Mouse (Mus musculus): Measurements from ENCODE around the gene Psmd9. TPM values are rescaled to one million over a fixed set of nuclear protein-coding genes. Genes with fewer than 3 reads are reported as not detected.

The Psmd9 gene
- polyA plus RNA-seq, 1 experiment from 2014 or later, result 76.0 TPM

DNA sequence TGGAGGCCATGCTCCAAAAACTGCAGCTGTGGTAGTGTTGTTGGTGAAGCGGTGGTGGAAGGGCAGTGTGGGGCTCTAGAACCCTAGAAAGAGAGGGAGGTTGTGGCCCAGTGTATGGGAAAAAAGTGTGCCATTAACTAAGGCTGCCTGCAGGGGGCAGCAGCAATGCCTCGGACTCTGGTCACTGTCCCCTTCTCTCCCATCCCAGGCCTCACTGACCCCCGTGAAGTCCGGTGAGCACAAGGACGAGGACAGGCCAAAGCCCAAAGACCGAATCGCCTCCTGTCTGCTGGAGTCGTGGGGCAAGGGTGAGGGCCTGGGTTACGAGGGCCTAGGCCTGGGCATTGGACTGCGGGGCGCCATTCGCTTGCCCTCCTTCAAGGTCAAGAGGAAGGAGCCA, 12.4 kb upstream of the Psmd9 start:
- H3K4me3 ChIP-seq (replicated peaks), result no peak overlapping the region
- peak; percentile 16; the same call in 1 of the 2 replicates for ATAC-seq (ENCODE audit: low read depth)
- DNase-seq, result no peak
- H3K27me3 ChIP-seq, result no peaks in the 10 kb centered on the region
- H3K4me1 ChIP-seq (replicated peaks), result peaks cover 11% of the 10 kb centered on the region
- no peak overlapping the region for H3K27ac ChIP-seq
- no peak overlapping the region for H3K4me2 ChIP-seq
- H3K36me3 ChIP-seq, result peaks cover 93% of the 10 kb centered on the region
- 85% methylated on average over 12 of the region's 12 CpGs for WGBS (ENCODE audit: insufficient replicate concordance)
- no peak overlapping the region for H3K9ac ChIP-seq
- no peaks in the 10 kb centered on the region for H3K9me3 ChIP-seq (replicated peaks)

GRCm38 (mm10) chr5:123157972-123158371, 11.2 kb upstream of the Psmd9 start:
- peaks cover 93% of the 10 kb centered on the region for H3K36me3 ChIP-seq
- H3K27ac ChIP-seq, result no peak overlapping the region
- DNase-seq (no peak), ATAC-seq (ENCODE audit: low read depth) (no peak)
- 84% methylated on average over 4 of the region's 4 CpGs for WGBS (ENCODE audit: insufficient replicate concordance)
- H3K4me2 ChIP-seq, result no peak overlapping the region
- no peaks in the 10 kb centered on the region for H3K27me3 ChIP-seq
- H3K9me3 ChIP-seq (replicated peaks), result no peaks in the 10 kb centered on the region
- no peak overlapping the region for H3K4me3 ChIP-seq (replicated peaks)
- H3K4me1 ChIP-seq (replicated peaks), result peaks cover 2% of the 10 kb centered on the region; the same call in 1 of the 2 replicates
- no peak overlapping the region for H3K9ac ChIP-seq

DNA sequence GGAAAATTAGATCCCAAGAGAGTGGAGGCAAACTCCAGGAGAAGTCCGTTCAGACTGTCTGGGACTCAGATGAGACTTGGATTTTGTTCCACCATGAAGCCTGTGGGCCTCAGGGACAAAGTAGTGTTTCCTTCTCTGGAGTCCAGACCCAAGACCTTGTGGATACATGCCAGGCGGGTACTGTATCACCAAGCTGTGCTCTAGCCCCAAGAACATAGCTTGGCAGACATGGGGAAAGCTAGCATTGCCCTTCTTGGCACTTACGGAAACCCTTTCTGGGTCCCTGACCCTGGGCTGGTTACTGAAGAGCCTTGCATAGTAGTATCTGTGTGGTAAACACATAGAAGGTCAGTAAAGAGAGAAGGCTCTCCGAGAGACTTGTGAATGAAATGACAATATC, 9.8 kb upstream of the Psmd9 start:
- Histone ChIP-seq H3K27ac (no peak overlapping the region), H3K27me3 (no peaks in the 10 kb centered on the region), H3K9me3 (replicated peaks) (no peaks in the 10 kb centered on the region), H3K4me3 (replicated peaks) (no peak overlapping the region), H3K9ac (no peak overlapping the region), H3K4me2 (no peak overlapping the region), H3K4me1 (replicated peaks) (no peaks in the 10 kb centered on the region), H3K36me3 (peaks cover 93% of the 10 kb centered on the region)
- no peak for ATAC-seq (ENCODE audit: low read depth)
- DNase-seq, result no peak
- 85% methylated on average over 4 of the region's 4 CpGs for WGBS (ENCODE audit: insufficient replicate concordance)

DNA sequence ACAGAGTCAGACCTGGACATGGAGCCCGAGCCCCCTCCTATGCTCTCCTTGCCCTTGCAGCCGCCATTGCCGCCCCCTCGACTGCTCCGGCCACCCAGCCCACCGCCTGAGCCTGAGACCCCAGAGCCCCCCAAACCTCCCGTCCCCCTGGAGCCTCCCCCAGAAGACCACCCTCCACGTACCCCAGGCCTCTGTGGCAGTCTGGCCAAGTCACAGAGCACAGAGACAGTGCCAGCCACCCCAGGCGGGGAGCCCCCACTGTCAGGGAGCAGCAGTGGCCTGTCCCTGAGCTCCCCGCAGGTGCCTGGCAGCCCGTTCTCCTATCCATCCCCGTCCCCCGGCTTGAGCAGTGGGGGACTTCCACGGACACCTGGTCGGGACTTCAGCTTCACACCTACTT, 9.3 kb upstream of the Psmd9 start:
- WGBS (ENCODE audit: insufficient replicate concordance), result 92% methylated on average over 15 of the region's 15 CpGs
- Histone ChIP-seq H3K4me1 (replicated peaks) (no peaks in the 10 kb centered on the region), H3K4me3 (replicated peaks) (no peak overlapping the region), H3K9me3 (replicated peaks) (no peaks in the 10 kb centered on the region), H3K27me3 (no peaks in the 10 kb centered on the region), H3K36me3 (peaks cover 92% of the 10 kb centered on the region), H3K4me2 (no peak overlapping the region), H3K9ac (no peak overlapping the region), H3K27ac (no peak overlapping the region)
- DNase-seq (no peak), ATAC-seq (ENCODE audit: low read depth) (no peak)

- no peaks in the 10 kb centered on the region for H3K4me1 ChIP-seq (replicated peaks)
- ATAC-seq (ENCODE audit: low read depth) (no peak), DNase-seq (no peak)
- H3K9ac ChIP-seq, result no peak overlapping the region
- no peaks in the 10 kb centered on the region for H3K27me3 ChIP-seq
- no peak overlapping the region for H3K27ac ChIP-seq
- H3K9me3 ChIP-seq (replicated peaks), result no peaks in the 10 kb centered on the region
- peaks cover 87% of the 10 kb centered on the region for H3K36me3 ChIP-seq
- H3K4me2 ChIP-seq, result no peak overlapping the region
- 91% methylated on average over 15 of the region's 15 CpGs for WGBS (ENCODE audit: insufficient replicate concordance)
- no peak overlapping the region for H3K4me3 ChIP-seq (replicated peaks)
These were observed 8.9 kb upstream of the Psmd9 start for GRCm38 (mm10) chr5:123160341-123160740.

DNA sequence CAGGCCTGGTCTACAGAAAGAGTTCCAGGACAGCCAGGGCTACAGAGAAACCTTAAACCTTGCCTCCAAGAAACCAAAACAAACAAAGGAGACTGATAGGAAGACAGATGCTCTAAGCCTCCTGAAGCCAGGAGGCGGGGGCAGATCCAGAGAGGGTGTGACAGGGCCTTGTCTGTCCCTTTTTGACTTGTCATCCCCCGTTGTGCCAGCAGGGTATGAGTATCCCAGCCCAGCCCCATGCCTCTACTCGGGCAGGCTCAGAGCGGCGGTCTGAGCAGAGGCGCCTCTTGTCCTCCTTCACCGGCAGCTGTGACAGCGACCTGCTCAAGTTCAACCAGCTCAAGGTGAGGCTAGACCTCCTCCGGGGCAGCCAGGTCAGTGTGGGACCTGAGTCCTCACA, 6.3 kb upstream of the Psmd9 start:
- H3K27ac ChIP-seq, result no peak overlapping the region
- H3K4me1 ChIP-seq (replicated peaks), result peaks cover 11% of the 10 kb centered on the region
- DNase-seq (no peak), ATAC-seq (ENCODE audit: low read depth) (0 out of 2 replicates have a peak, but pooled peaks have one; percentile 24)
- no peaks in the 10 kb centered on the region for H3K27me3 ChIP-seq
- no peak overlapping the region for H3K4me2 ChIP-seq
- no peak overlapping the region for H3K4me3 ChIP-seq (replicated peaks)
- no peak overlapping the region for H3K9ac ChIP-seq
- 83% methylated on average over 9 of the region's 9 CpGs for WGBS (ENCODE audit: insufficient replicate concordance)
- H3K36me3 ChIP-seq, result peaks cover 92% of the 10 kb centered on the region
- H3K9me3 ChIP-seq (replicated peaks), result no peaks in the 10 kb centered on the region

DNA sequence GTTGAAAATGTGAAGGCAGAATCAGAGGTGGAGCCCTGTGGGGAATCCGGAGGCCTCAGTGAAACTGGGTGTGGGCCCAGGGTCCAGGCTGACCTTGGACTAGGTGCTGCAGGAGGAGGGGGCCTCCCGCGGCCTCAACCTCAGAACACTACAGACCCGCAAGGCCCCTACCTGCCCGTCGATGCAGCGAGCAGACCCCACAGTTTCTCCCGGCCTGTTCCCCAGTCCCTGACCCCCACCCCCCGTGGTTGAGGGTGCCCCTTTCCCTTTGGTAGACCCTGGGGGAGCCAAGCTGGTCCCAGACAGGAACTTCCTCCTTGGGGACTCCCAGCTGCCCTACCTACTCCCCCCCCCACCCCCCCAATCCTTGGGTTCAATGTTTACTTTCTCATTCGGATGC, 2.8 kb upstream of the Psmd9 start:
- Histone ChIP-seq H3K4me2 (no peak overlapping the region), H3K4me1 (replicated peaks) (peaks cover 26% of the 10 kb centered on the region), H3K9ac (no peak overlapping the region), H3K36me3 (peaks cover 58% of the 10 kb centered on the region), H3K27me3 (no peaks in the 10 kb centered on the region), H3K9me3 (replicated peaks) (no peaks in the 10 kb centered on the region), H3K27ac (no peak overlapping the region), H3K4me3 (replicated peaks) (no peak overlapping the region)
- 87% methylated on average over 10 of the region's 10 CpGs for WGBS (ENCODE audit: insufficient replicate concordance)
- no peak for ATAC-seq (ENCODE audit: low read depth)
- no peak for DNase-seq

GRCm38 (mm10) chr5:123167591-123167990, 1.6 kb upstream of the Psmd9 start:
- Histone ChIP-seq H3K36me3 (peaks cover 46% of the 10 kb centered on the region), H3K27me3 (no peaks in the 10 kb centered on the region), H3K9me3 (replicated peaks) (no peaks in the 10 kb centered on the region), H3K9ac (no peak overlapping the region), H3K4me3 (replicated peaks) (no peak overlapping the region), H3K4me1 (replicated peaks) (peaks cover 38% of the 10 kb centered on the region), H3K4me2 (no peak overlapping the region), H3K27ac (no peak overlapping the region; the same call in 1 of the 2 replicates)
- ATAC-seq (ENCODE audit: low read depth) (no peak), DNase-seq (no peak)
- WGBS (ENCODE audit: insufficient replicate concordance), result 66% methylated on average over 5 of the region's 5 CpGs

GRCm38 (mm10) chr5:123170365-123170764, 1.2 kb downstream of the Psmd9 start:
- Histone ChIP-seq H3K9me3 (replicated peaks) (no peaks in the 10 kb centered on the region), H3K4me1 (replicated peaks) (peaks cover 41% of the 10 kb centered on the region), H3K27ac (0 out of 2 replicates have a peak overlapping the region, but pooled peaks have one; percentile 14), H3K27me3 (peaks cover 1% of the 10 kb centered on the region; the same call in 1 of the 2 replicates), H3K36me3 (peaks cover 24% of the 10 kb centered on the region), H3K4me3 (replicated peaks) (no peak overlapping the region), H3K9ac (no peak overlapping the region), H3K4me2 (no peak overlapping the region)
- 85% methylated on average over 9 of the region's 9 CpGs for WGBS (ENCODE audit: insufficient replicate concordance)
- no peak for DNase-seq
- no peak for ATAC-seq (ENCODE audit: low read depth)

- ATAC-seq (ENCODE audit: low read depth) (peak; percentile 91), DNase-seq (peak; percentile 84)
- 24% methylated on average over 22 of the region's 22 CpGs for WGBS (ENCODE audit: insufficient replicate concordance)
- H3K4me3 ChIP-seq (replicated peaks), result peak overlapping the region; percentile 31
- peak overlapping the region; percentile 51 for H3K4me2 ChIP-seq
- peak overlapping the region; percentile 33; the same call in 1 of the 2 replicates for H3K9ac ChIP-seq
- peaks cover 10% of the 10 kb centered on the region; the same call in 1 of the 2 replicates for H3K27me3 ChIP-seq
- H3K27ac ChIP-seq, result peak overlapping the region; percentile 30; the same call in 1 of the 2 replicates
- H3K4me1 ChIP-seq (replicated peaks), result peaks cover 32% of the 10 kb centered on the region
- peaks cover 10% of the 10 kb centered on the region for H3K36me3 ChIP-seq
- H3K9me3 ChIP-seq (replicated peaks), result no peaks in the 10 kb centered on the region
These were observed 2.6 kb downstream of the Psmd9 start for GRCm38 (mm10) chr5:123171646-123172350.

DNA sequence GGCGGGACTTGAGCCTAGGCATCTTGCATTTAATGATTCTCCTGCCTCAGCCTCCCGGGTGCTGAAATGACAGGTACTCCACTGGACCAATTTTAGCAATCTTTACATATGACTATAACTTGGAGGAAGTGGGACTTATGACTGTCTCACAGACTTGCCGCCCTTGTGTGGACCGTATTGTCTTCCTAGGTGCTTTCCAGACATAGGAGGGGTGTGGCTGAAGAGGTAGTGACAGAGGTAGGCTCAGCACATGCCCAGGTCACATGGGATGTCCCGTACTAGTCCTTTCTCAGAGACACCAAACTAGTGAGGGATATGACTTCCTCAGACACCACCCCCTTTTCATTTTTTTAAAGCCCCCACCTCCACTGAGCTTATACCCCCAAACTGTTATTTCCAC, 9.6 kb downstream of the Psmd9 start:
- Histone ChIP-seq H3K4me1 (replicated peaks) (peaks cover 7% of the 10 kb centered on the region; the same call in 1 of the 2 replicates), H3K9me3 (replicated peaks) (no peaks in the 10 kb centered on the region), H3K4me2 (no peak overlapping the region), H3K27me3 (peaks cover 24% of the 10 kb centered on the region; the same call in 1 of the 2 replicates), H3K27ac (no peak overlapping the region), H3K9ac (no peak overlapping the region), H3K36me3 (no peaks in the 10 kb centered on the region), H3K4me3 (replicated peaks) (no peak overlapping the region)
- DNase-seq (no peak), ATAC-seq (ENCODE audit: low read depth) (no peak)
- WGBS (ENCODE audit: insufficient replicate concordance), result 78% methylated on average over 5 of the region's 5 CpGs

GRCm38 (mm10) chr5:123180390-123180789, 11.2 kb downstream of the Psmd9 start:
- Histone ChIP-seq H3K9me3 (replicated peaks) (no peaks in the 10 kb centered on the region), H3K4me1 (replicated peaks) (peaks cover 7% of the 10 kb centered on the region; the same call in 1 of the 2 replicates), H3K9ac (no peak overlapping the region), H3K36me3 (no peaks in the 10 kb centered on the region), H3K4me2 (no peak overlapping the region), H3K4me3 (replicated peaks) (no peak overlapping the region), H3K27ac (no peak overlapping the region), H3K27me3 (peaks cover 29% of the 10 kb centered on the region)
- DNase-seq (no peak), ATAC-seq (ENCODE audit: low read depth) (peak; percentile 18; the same call in 1 of the 2 replicates)
- 76% methylated on average over 15 of the region's 15 CpGs for WGBS (ENCODE audit: insufficient replicate concordance)

Data from liver, embryonic 13.5 days (tissue).